Mouse (Mus musculus) megakaryocyte, embryonic 14.5 days (primary cell): Measurements from ENCODE around the gene Fbxl20.

Experiments used
- FLI1 ChIP-seq: IDR thresholded peaks from 2 replicates; pipeline ENCODE4 v1.6.1; 2012; ENCODE audit warnings: low read length, inconsistent platforms, mixed read lengths
- GATA1 ChIP-seq: IDR thresholded peaks from 3 replicates; pipeline ENCODE4 v1.6.1; 2012; ENCODE audit warnings: mixed read lengths, low read length, inconsistent platforms, borderline replicate concordance

GRCm38 (mm10) chr11:98057466-98057865 lies 92.7 kb downstream of the Fbxl20 start:
- TF ChIP-seq GATA1 (no peak), FLI1 (no peak)
